Mouse (Mus musculus) ES-E14 (cell line): Measurements from ENCODE around the gene Selenon. TPM values are rescaled to one million over a fixed set of nuclear protein-coding genes. Genes with fewer than 3 reads are reported as not detected.

Experiments used
- DNase-seq: peaks from one replicate; pipeline ENCODE4 v3.0.0-alpha.2; 2013; ENCODE audit warnings: low read depth, low spot score
- H3K27ac ChIP-seq: 2 replicates; pipeline ENCODE4 v1.5.1; 2012; ENCODE audit warnings: low read depth, mild to moderate bottlenecking, low read length, moderate library complexity, mixed read lengths; ENCODE audit not compliant: poor library complexity, insufficient read depth, severe bottlenecking
- H3K36me3 ChIP-seq: 2 replicates; pipeline ENCODE4 v1.6.1; 2012; ENCODE audit warnings: mild to moderate bottlenecking, low read length, moderate library complexity, mixed read lengths; ENCODE audit not compliant: control insufficient read depth, poor library complexity, insufficient read depth, severe bottlenecking
- H3K4me1 ChIP-seq, 2 experiments: fragments of 150-350 bp in 1 of 2; sonication (generic) in 1 of 2; 2 replicates each; pipeline ENCODE4 v1.6.1; 2012; ENCODE audit warnings: low read length in 2 of 2, mild to moderate bottlenecking in 1 of 2, mixed read lengths in 1 of 2; ENCODE audit not compliant: control insufficient read depth in 2 of 2, insufficient read depth in 2 of 2, poor library complexity in 1 of 2
- H3K4me3 ChIP-seq, 2 experiments: fragments of 150-350 bp in 1 of 2; sonication (generic) in 1 of 2; 2 replicates each; pipeline ENCODE4 v1.5.1; 2012; ENCODE audit warnings: low read length in 2 of 2, low read depth in 1 of 2, mild to moderate bottlenecking in 1 of 2, mixed read lengths in 1 of 2; ENCODE audit not compliant: insufficient read depth in 1 of 2, poor library complexity in 1 of 2, severe bottlenecking in 1 of 2
- H3K9ac ChIP-seq: 2 replicates; pipeline ENCODE4 v1.6.1; 2012; ENCODE audit warnings: low read depth, mild to moderate bottlenecking, low read length, mixed read lengths; ENCODE audit not compliant: poor library complexity, insufficient read depth, severe bottlenecking
- H3K9me3 ChIP-seq: fragments of 150-350 bp; sonication (generic); 2 replicates; pipeline ENCODE4 v1.6.1; 2012; ENCODE audit warnings: low read depth, mild to moderate bottlenecking, low read length; ENCODE audit not compliant: control insufficient read depth, insufficient read depth
- CHD2 ChIP-seq: IDR thresholded peaks from 2 replicates; pipeline ENCODE4 v1.6.1; 2014; ENCODE audit warnings: mild to moderate bottlenecking, low read depth, low read length, inconsistent platforms
- HCFC1 ChIP-seq: IDR thresholded peaks from 2 replicates; pipeline ENCODE4 v1.6.1; 2012; ENCODE audit warnings: low read length, inconsistent platforms, borderline replicate concordance; ENCODE audit not compliant: insufficient read depth
- MAFK ChIP-seq: IDR thresholded peaks from 2 replicates; pipeline ENCODE4 v1.6.1; 2014; ENCODE audit warnings: mild to moderate bottlenecking, low read depth, low read length, inconsistent platforms; ENCODE audit not compliant: insufficient read depth
- ZC3H11A ChIP-seq: IDR thresholded peaks from 2 replicates; pipeline ENCODE4 v1.6.1; 2012; ENCODE audit warnings: low read depth, mild to moderate bottlenecking, inconsistent platforms, low read length, borderline replicate concordance
- ZNF384 ChIP-seq: IDR thresholded peaks from 2 replicates; pipeline ENCODE4 v1.6.1; 2012; ENCODE audit warnings: low read depth, low read length, inconsistent platforms
- in situ Hi-C, 2 experiments: fragments of 600-800 bp; cut with MboI; formaldehyde crosslinking; loops; one replicate each; pipeline ENCODE4 v1.15.1; 2025; ENCODE audit warnings: low sequenced_read_pairs in 2 of 2, inconsistent platforms in 1 of 2; ENCODE audit not compliant: unreplicated experiment in 2 of 2
- total RNA-seq: library from RNA; depleted of rRNA; stranded (reverse); fragments of 300-350 nt; gene quantifications from 2 replicates; pipeline ENCODE4 v1.2.3, GENCODE M21; 2012

Gene Selenon
- total RNA-seq, 1 experiment = 8.3 TPM

DNA sequence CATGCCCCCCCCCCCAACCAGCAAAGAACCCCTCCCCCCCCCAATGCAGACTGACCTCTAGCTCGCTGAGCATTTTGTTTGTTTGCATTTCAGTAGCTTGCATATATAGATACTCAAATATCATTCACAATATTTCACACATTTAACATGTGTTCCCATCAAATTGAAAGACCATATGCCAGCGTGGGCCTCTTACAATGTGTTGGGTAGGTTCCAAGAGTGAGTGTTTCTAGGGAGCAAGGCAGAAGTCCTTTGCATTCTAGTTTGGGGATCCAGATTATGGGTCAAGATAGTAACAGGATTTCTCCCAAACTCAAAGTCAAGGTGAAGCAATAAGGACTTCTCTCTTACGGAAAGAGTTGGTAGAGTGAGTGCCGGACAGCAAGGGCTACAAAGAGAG, 33.4 kb downstream of the Selenon start:
- Histone ChIP-seq H3K9me3 (no peaks in the 10 kb centered on the region), H3K4me3 (no peak overlapping the region), H3K4me1 (peaks cover 4 to 11% of the 10 kb centered on the region in 2 experiments), H3K27ac (no peak overlapping the region), H3K36me3 (peaks cover 21% of the 10 kb centered on the region), H3K9ac (no peak overlapping the region)
- DNase-seq = no peak
- in situ Hi-C loops = no loop called here
- TF ChIP-seq HCFC1 = no peak
- TF ChIP-seq ZC3H11A = no peak
- no peak for TF ChIP-seq MAFK
- TF ChIP-seq CHD2 = no peak
- no peak for TF ChIP-seq ZNF384

DNA sequence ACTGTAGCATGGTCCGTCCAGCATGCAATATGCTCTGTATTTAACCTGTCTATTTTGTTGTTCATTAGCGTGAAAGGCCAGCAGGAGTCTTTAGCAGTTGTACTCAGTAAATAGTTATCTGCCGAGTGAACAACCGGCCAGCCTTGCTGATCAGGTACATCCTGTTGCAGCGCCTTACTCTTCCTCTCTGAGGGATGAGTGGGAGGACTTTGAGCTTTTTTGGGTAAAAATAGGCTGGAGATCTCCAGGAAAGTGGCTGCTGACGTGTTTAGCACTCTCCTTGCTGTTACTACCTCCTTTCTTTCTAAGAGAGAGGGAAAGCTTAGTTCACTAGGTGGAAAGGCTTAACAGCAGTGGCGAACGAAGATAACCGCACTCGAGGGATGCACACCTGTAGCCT, 34.2 kb downstream of the Selenon start:
- peaks cover 13% of the 10 kb centered on the region for H3K36me3 ChIP-seq
- DNase-seq = no peak
- H3K4me1 ChIP-seq = peaks cover 4 to 10% of the 10 kb centered on the region in 2 experiments
- H3K27ac ChIP-seq = no peak overlapping the region
- H3K9me3 ChIP-seq = no peaks in the 10 kb centered on the region
- no peak overlapping the region for H3K9ac ChIP-seq
- H3K4me3 ChIP-seq = no peak overlapping the region
- TF ChIP-seq ZC3H11A = no peak
- no peak for TF ChIP-seq ZNF384
- TF ChIP-seq MAFK = no peak
- TF ChIP-seq CHD2 = no peak
- TF ChIP-seq HCFC1 = no peak
- in situ Hi-C loops = no loop called here

GRCm38 (mm10) chr4:134516981-134517380, 35.0 kb downstream of the Selenon start:
- H3K4me3 ChIP-seq = peak overlapping the region; percentile 22 to 26; a peak in 2 of 4 replicates
- peak overlapping the region; percentile 15; the same call in 1 of the 2 replicates for H3K9ac ChIP-seq
- no peaks in the 10 kb centered on the region for H3K9me3 ChIP-seq
- no peak for DNase-seq
- peaks cover 4 to 10% of the 10 kb centered on the region in 2 experiments for H3K4me1 ChIP-seq
- H3K27ac ChIP-seq = no peak overlapping the region
- TF ChIP-seq ZC3H11A = no peak
- no peak for TF ChIP-seq ZNF384
- TF ChIP-seq HCFC1 = no peak
- no peak for TF ChIP-seq MAFK
- no peak for TF ChIP-seq CHD2
- in situ Hi-C loops = no loop called here
- H3K36me3 ChIP-seq = peaks cover 11% of the 10 kb centered on the region; the same call in 1 of the 2 replicates

GRCm38 (mm10) chr4:134515614-134516013, 36.4 kb downstream of the Selenon start:
- H3K36me3 ChIP-seq = peaks cover 7% of the 10 kb centered on the region; the same call in 1 of the 2 replicates
- TF ChIP-seq MAFK (no peak), CHD2 (no peak), ZC3H11A (no peak), HCFC1 (no peak), ZNF384 (no peak)
- no peak for DNase-seq
- no peaks in the 10 kb centered on the region for H3K9me3 ChIP-seq
- in situ Hi-C loops = no loop called here
- H3K27ac ChIP-seq = no peak overlapping the region
- H3K9ac ChIP-seq = no peak overlapping the region
- peaks cover 4 to 10% of the 10 kb centered on the region in 2 experiments for H3K4me1 ChIP-seq
- H3K4me3 ChIP-seq = no peak overlapping the region
